Mouse (Mus musculus): ENCODE measurements around the gene Itpk1. TPM values are rescaled to one million over a fixed set of nuclear protein-coding genes. Genes with fewer than 3 reads are reported as not detected.

Gene Itpk1
- total and polyA plus RNA-seq, 2 experiments from 2014 or later: 47.5 to 47.6 TPM

GRCm38 (mm10) chr12:102647839-102648564 is 56.7 kb downstream of the Itpk1 start:
- DNase-seq (no peak), ATAC-seq (no peak)
- Histone ChIP-seq H3K4me2 (ENCODE audit: low read depth) (no peak overlapping the region), H3K9ac (no peak overlapping the region), H3K9me3 (ENCODE audit: low read length) (no peaks in the 10 kb centered on the region), H3K4me1 (ENCODE audit: insufficient read depth) (no peaks in the 10 kb centered on the region), H3K27me3 (ENCODE audit: insufficient read depth, low read length) (no peaks in the 10 kb centered on the region), H3K27ac (ENCODE audit: low read depth, low read length) (no peak overlapping the region), H3K36me3 (ENCODE audit: insufficient read depth) (no peaks in the 10 kb centered on the region), H3K4me3 (ENCODE audit: low read depth, low read length) (no peak overlapping the region)
- no peak for TF ChIP-seq CTCF (IDR thresholded peaks at IDR 0.05; ENCODE audit: low read depth)
- 76% methylated on average over 14 of the region's 14 CpGs for WGBS

GRCm38 (mm10) chr12:102646586-102647260 is 58.0 kb downstream of the Itpk1 start:
- no peaks in the 10 kb centered on the region for H3K36me3 ChIP-seq (ENCODE audit: insufficient read depth)
- WGBS: 84% methylated on average over 7 of the region's 7 CpGs

GRCm38 (mm10) chr12:102645911-102646585 is 58.7 kb downstream of the Itpk1 start:
- no peak for DNase-seq
- Histone ChIP-seq H3K9ac (no peak overlapping the region), H3K27ac (ENCODE audit: low read depth, low read length) (no peak overlapping the region), H3K9me3 (ENCODE audit: low read length) (no peaks in the 10 kb centered on the region), H3K4me2 (ENCODE audit: low read depth) (no peak overlapping the region), H3K36me3 (ENCODE audit: insufficient read depth) (no peaks in the 10 kb centered on the region), H3K4me3 (ENCODE audit: low read depth, low read length) (no peak overlapping the region), H3K4me1 (ENCODE audit: insufficient read depth) (peaks cover 3% of the 10 kb centered on the region; the same call in 1 of the 2 replicates), H3K27me3 (ENCODE audit: insufficient read depth, low read length) (no peaks in the 10 kb centered on the region)
- WGBS: 84% methylated on average over 6 of the region's 6 CpGs
- ATAC-seq: no peak
- TF ChIP-seq CTCF (IDR thresholded peaks at IDR 0.05; ENCODE audit: low read depth): no peak

More at GRCm38 (mm10) chr12:102646586-102647260, 58.0 kb downstream of the Itpk1 start:
- ATAC-seq (no peak), DNase-seq (no peak)
- Histone ChIP-seq H3K4me1 (ENCODE audit: insufficient read depth) (no peaks in the 10 kb centered on the region), H3K4me2 (ENCODE audit: low read depth) (no peak overlapping the region), H3K4me3 (ENCODE audit: low read depth, low read length) (no peak overlapping the region), H3K9ac (no peak overlapping the region), H3K27me3 (ENCODE audit: insufficient read depth, low read length) (no peaks in the 10 kb centered on the region), H3K27ac (ENCODE audit: low read depth, low read length) (no peak overlapping the region), H3K9me3 (ENCODE audit: low read length) (no peaks in the 10 kb centered on the region)
- no peak for TF ChIP-seq CTCF (IDR thresholded peaks at IDR 0.05; ENCODE audit: low read depth)

GRCm38 (mm10) chr12:102643316-102643715 is 61.4 kb downstream of the Itpk1 start:
- Histone ChIP-seq H3K4me3 (ENCODE audit: low read depth, low read length) (no peak overlapping the region), H3K4me2 (ENCODE audit: low read depth) (no peak overlapping the region), H3K36me3 (ENCODE audit: insufficient read depth) (no peaks in the 10 kb centered on the region), H3K27ac (ENCODE audit: low read depth, low read length) (no peak overlapping the region), H3K27me3 (ENCODE audit: insufficient read depth, low read length) (no peaks in the 10 kb centered on the region), H3K4me1 (ENCODE audit: insufficient read depth) (peaks cover 18% of the 10 kb centered on the region; the same call in 1 of the 2 replicates), H3K9me3 (ENCODE audit: low read length) (no peaks in the 10 kb centered on the region), H3K9ac (no peak overlapping the region)
- 54% methylated on average over 6 of the region's 6 CpGs for WGBS
- TF ChIP-seq CTCF (IDR thresholded peaks at IDR 0.05; ENCODE audit: low read depth): no peak
- DNase-seq: peak; percentile 56
- 0 out of 2 replicates have a peak, but pooled peaks have one; percentile 14 for ATAC-seq

GRCm38 (mm10) chr12:102640436-102641163 is 64.1 kb downstream of the Itpk1 start:
- WGBS: 21% methylated on average over 9 of the region's 9 CpGs
- TF ChIP-seq CTCF (IDR thresholded peaks at IDR 0.05; ENCODE audit: low read depth): no peak
- peak overlapping the region; percentile 73 for H3K27ac ChIP-seq (ENCODE audit: low read depth, low read length)
- no peak overlapping the region for H3K4me3 ChIP-seq (ENCODE audit: low read depth, low read length)
- DNase-seq (peak; percentile 90), ATAC-seq (peak; percentile 95)
- no peaks in the 10 kb centered on the region for H3K36me3 ChIP-seq (ENCODE audit: insufficient read depth)
- no peak overlapping the region for H3K4me2 ChIP-seq (ENCODE audit: low read depth)
- no peaks in the 10 kb centered on the region for H3K27me3 ChIP-seq (ENCODE audit: insufficient read depth, low read length)
- no peaks in the 10 kb centered on the region for H3K9me3 ChIP-seq (ENCODE audit: low read length)
- peaks cover 18% of the 10 kb centered on the region; the same call in 1 of the 2 replicates for H3K4me1 ChIP-seq (ENCODE audit: insufficient read depth)
- H3K9ac ChIP-seq: no peak overlapping the region

GRCm38 (mm10) chr12:102638878-102639277 is 65.9 kb downstream of the Itpk1 start:
- DNase-seq: no peak
- 55% methylated on average over 3 of the region's 3 CpGs for WGBS
- H3K36me3 ChIP-seq (ENCODE audit: insufficient read depth): no peaks in the 10 kb centered on the region
- H3K4me1 ChIP-seq (ENCODE audit: insufficient read depth): peaks cover 18% of the 10 kb centered on the region; the same call in 1 of the 2 replicates
- no peak for ATAC-seq
- H3K27ac ChIP-seq (ENCODE audit: low read depth, low read length): no peak overlapping the region
- H3K9me3 ChIP-seq (ENCODE audit: low read length): no peaks in the 10 kb centered on the region
- no peak overlapping the region for H3K9ac ChIP-seq
- H3K4me3 ChIP-seq (ENCODE audit: low read depth, low read length): no peak overlapping the region
- no peak overlapping the region for H3K4me2 ChIP-seq (ENCODE audit: low read depth)
- no peaks in the 10 kb centered on the region for H3K27me3 ChIP-seq (ENCODE audit: insufficient read depth, low read length)
- no peak for TF ChIP-seq CTCF (IDR thresholded peaks at IDR 0.05; ENCODE audit: low read depth)
